Mouse (Mus musculus) liver, adult 2 months (tissue): Measurements from ENCODE around the gene Rtca.
A peak's percentile ranks its signal among the peaks of the same experiment; 100 is the strongest.

ENCODE experiments used
- CTCF ChIP-seq: fragments of 200-500 bp; IDR thresholded peaks from 2 replicates; pipeline ENCODE4 v1.5.1; 2011; ENCODE audit warnings: low read depth, low read length, control low read depth
- POLR2A ChIP-seq: fragments of 200-500 bp; IDR thresholded peaks from 2 replicates; pipeline ENCODE4 v1.6.1; 2011; ENCODE audit warnings: low read length, control low read depth; ENCODE audit not compliant: insufficient read depth; ENCODE audit errors: extremely low read depth

GRCm38 (mm10) chr3:116512904-116513716 is 5.1 kb upstream of the Rtca start, which contains the start of gene Dbt:
- no peak for TF ChIP-seq CTCF
- TF ChIP-seq POLR2A = peak; percentile 72
